Mouse (Mus musculus): ENCODE results near the gene Bhlhb9.

Bhlhb9 gene

GRCm38 (mm10) chrX:135916580-135916979 lies 119.2 kb downstream of the Bhlhb9 start:
- no peak for DNase-seq (ENCODE audit: low spot score)

GRCm38 (mm10) chrX:135917116-135917515 lies 119.7 kb downstream of the Bhlhb9 start:
- no peak for DNase-seq (ENCODE audit: low spot score)

GRCm38 (mm10) chrX:135922162-135922561 lies 124.8 kb downstream of the Bhlhb9 start:
- DNase-seq (ENCODE audit: low spot score), result no peak

- no peak for DNase-seq (ENCODE audit: low spot score)
Measured at GRCm38 (mm10) chrX:135925911-135926310, 128.5 kb downstream of the Bhlhb9 start.

- DNase-seq (ENCODE audit: low spot score), result no peak
Measured at GRCm38 (mm10) chrX:135928588-135928987, 131.2 kb downstream of the Bhlhb9 start.

- DNase-seq (ENCODE audit: low spot score), result no peak
Measured at GRCm38 (mm10) chrX:135936452-135936851, 139.1 kb downstream of the Bhlhb9 start.
